Mouse (Mus musculus) testis, adult 2 months (tissue): ENCODE measurements around the gene Igflr1. TPM values are rescaled to one million over a fixed set of nuclear protein-coding genes. Genes with fewer than 3 reads are reported as not detected.

Source experiments
- H3K27ac ChIP-seq: fragments of 200-500 bp; 2 replicates; pipeline ENCODE4 v1.5.1; 2012; ENCODE audit warnings: low read depth, low read length; ENCODE audit not compliant: control insufficient read depth, insufficient read depth
- H3K27me3 ChIP-seq: fragments of 200-500 bp; 2 replicates; pipeline ENCODE4 v1.6.1; 2012; ENCODE audit warnings: mild to moderate bottlenecking, low read length, moderate library complexity; ENCODE audit not compliant: control insufficient read depth, insufficient read depth
- H3K36me3 ChIP-seq: fragments of 200-500 bp; 2 replicates; pipeline ENCODE4 v1.6.1; 2012; ENCODE audit warnings: mild to moderate bottlenecking, low read length; ENCODE audit not compliant: control insufficient read depth, insufficient read depth
- H3K4me1 ChIP-seq: fragments of 200-500 bp; 2 replicates; pipeline ENCODE4 v1.6.1; 2012; ENCODE audit warnings: low read length; ENCODE audit not compliant: control insufficient read depth, insufficient read depth
- H3K4me3 ChIP-seq: fragments of 200-500 bp; 2 replicates; pipeline ENCODE4 v1.5.1; 2012; ENCODE audit warnings: low read depth, mild to moderate bottlenecking, low read length, moderate library complexity, mixed read lengths; ENCODE audit not compliant: control insufficient read depth
- CTCF ChIP-seq: fragments of 200-500 bp; IDR thresholded peaks from 2 replicates; pipeline ENCODE4 v1.5.1; 2012; ENCODE audit warnings: low read depth, mild to moderate bottlenecking, inconsistent platforms, low read length, moderate library complexity; ENCODE audit not compliant: control insufficient read depth, insufficient read depth, insufficient replicate concordance
- POLR2A ChIP-seq: fragments of 200-500 bp; IDR thresholded peaks from 2 replicates; pipeline ENCODE4 v1.6.1; 2012; ENCODE audit warnings: low read depth, mild to moderate bottlenecking, inconsistent platforms, low read length, moderate library complexity; ENCODE audit not compliant: control insufficient read depth
- polyA plus RNA-seq: library from polyadenylated mRNA; depleted of rRNA; stranded (reverse); fragments of >200 nt; gene quantifications from 2 replicates; pipeline ENCODE4 v1.2.3, GENCODE M21; 2012

Igflr1 gene
- polyA plus RNA-seq, 1 experiment, result 0.80 TPM

GRCm38 (mm10) chr7:30563117-30563905, 1.9 kb upstream of the Igflr1 start, which contains the start of the genes U2af1l4, Gm49396 and Psenen:
Gene U2af1l4 (plus strand): TSS chr7:30563301.
Gene Gm49396 (plus strand): TSS chr7:30563344.
Gene Psenen (minus strand): TSS chr7:30563627.
- TF ChIP-seq CTCF (no peak), POLR2A (peak; percentile 49; the same call in 1 of the 2 replicates)
- no peaks in the 10 kb centered on the region for H3K27me3 ChIP-seq
- peaks cover 8% of the 10 kb centered on the region for H3K4me1 ChIP-seq
- peak within 1 kb of the TSS; percentile 95 for H3K27ac ChIP-seq
- peak within 1 kb of the TSS; percentile 92 for H3K4me3 ChIP-seq
- H3K36me3 ChIP-seq, result no peaks in the 10 kb centered on the region

GRCm38 (mm10) chr7:30563906-30564280, 1.3 kb upstream of the Igflr1 start:
- Histone ChIP-seq H3K27ac (peak overlapping the region; percentile 95; the same call in 1 of the 2 replicates), H3K36me3 (peaks cover 2% of the 10 kb centered on the region; the same call in 1 of the 2 replicates), H3K27me3 (no peaks in the 10 kb centered on the region), H3K4me1 (peaks cover 7% of the 10 kb centered on the region), H3K4me3 (peak overlapping the region; percentile 92)
- TF ChIP-seq POLR2A (no peak), CTCF (no peak)

- TF ChIP-seq POLR2A (no peak), CTCF (no peak)
- H3K27me3 ChIP-seq, result no peaks in the 10 kb centered on the region
- H3K27ac ChIP-seq, result no peak overlapping the region
- peaks cover 3% of the 10 kb centered on the region for H3K4me1 ChIP-seq
- peaks cover 4% of the 10 kb centered on the region for H3K36me3 ChIP-seq
- H3K4me3 ChIP-seq, result no peak overlapping the region
These were observed 806 bp downstream of the Igflr1 start for GRCm38 (mm10) chr7:30566033-30566432.

GRCm38 (mm10) chr7:30567555-30567954, 2.3 kb downstream of the Igflr1 start:
- no peaks in the 10 kb centered on the region for H3K27me3 ChIP-seq
- H3K4me1 ChIP-seq, result no peaks in the 10 kb centered on the region; the same call in 1 of the 2 replicates
- TF ChIP-seq CTCF, result no peak
- no peak for TF ChIP-seq POLR2A
- no peak overlapping the region for H3K27ac ChIP-seq
- H3K4me3 ChIP-seq, result no peak overlapping the region
- H3K36me3 ChIP-seq, result peaks cover 7% of the 10 kb centered on the region

GRCm38 (mm10) chr7:30572389-30572788, 7.2 kb downstream of the Igflr1 start:
- Histone ChIP-seq H3K27ac (no peak overlapping the region), H3K36me3 (peaks cover 20% of the 10 kb centered on the region)

GRCm38 (mm10) chr7:30572969-30573368, 7.7 kb downstream of the Igflr1 start:
- Histone ChIP-seq H3K27ac (no peak overlapping the region), H3K4me3 (no peak overlapping the region), H3K4me1 (no peaks in the 10 kb centered on the region; the same call in 1 of the 2 replicates), H3K36me3 (peaks cover 20% of the 10 kb centered on the region), H3K27me3 (no peaks in the 10 kb centered on the region)
- TF ChIP-seq POLR2A (no peak), CTCF (no peak)

More at GRCm38 (mm10) chr7:30572389-30572788, 7.2 kb downstream of the Igflr1 start:
- Histone ChIP-seq H3K27me3 (no peaks in the 10 kb centered on the region), H3K4me1 (no peaks in the 10 kb centered on the region; the same call in none of the 2 replicates), H3K4me3 (no peak overlapping the region)
- TF ChIP-seq POLR2A (no peak), CTCF (no peak)

GRCm38 (mm10) chr7:30579950-30580349, 14.7 kb downstream of the Igflr1 start:
- no peak overlapping the region for H3K4me3 ChIP-seq
- no peaks in the 10 kb centered on the region for H3K27me3 ChIP-seq
- TF ChIP-seq POLR2A (no peak), CTCF (no peak)
- H3K4me1 ChIP-seq, result no peaks in the 10 kb centered on the region; the same call in 1 of the 2 replicates
- no peak overlapping the region for H3K27ac ChIP-seq
- peaks cover 12% of the 10 kb centered on the region for H3K36me3 ChIP-seq
